Mouse (Mus musculus): ENCODE data around the gene Eif4e1b. TPM values are rescaled to one million over a fixed set of nuclear protein-coding genes. Genes with fewer than 3 reads are reported as not detected.
A peak's percentile ranks its signal among the peaks of the same experiment; 100 is the strongest.
"Not testable (repeated sequence)": the region's sequence is repeated elsewhere in the genome, so short reads cannot be mapped to it uniquely, and the experiment has no call there.

Eif4e1b gene
- total RNA-seq, 2 experiments from 2014 or later = not detected

DNA sequence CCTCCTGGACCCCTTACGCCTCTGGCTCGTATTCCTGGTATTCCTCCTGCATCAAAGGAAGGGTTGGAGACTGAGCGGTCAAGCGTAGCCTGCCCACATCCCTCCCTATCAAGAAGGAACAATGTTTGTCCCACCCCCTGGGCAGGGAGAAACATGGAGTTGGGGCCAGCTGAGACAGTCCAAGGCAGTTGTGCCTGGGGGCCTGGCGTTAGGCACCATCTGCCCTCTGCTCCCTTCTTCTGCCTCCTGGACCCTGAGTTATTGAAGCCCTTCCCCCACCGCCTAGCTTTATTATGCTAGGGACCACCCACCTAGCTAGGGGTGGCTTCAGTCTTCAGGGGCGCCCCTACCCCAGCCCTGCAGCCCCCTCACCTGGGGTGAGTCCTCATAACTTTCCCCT is 24.3 kb upstream of the Eif4e1b start:
- no peak for DNase-seq

DNA sequence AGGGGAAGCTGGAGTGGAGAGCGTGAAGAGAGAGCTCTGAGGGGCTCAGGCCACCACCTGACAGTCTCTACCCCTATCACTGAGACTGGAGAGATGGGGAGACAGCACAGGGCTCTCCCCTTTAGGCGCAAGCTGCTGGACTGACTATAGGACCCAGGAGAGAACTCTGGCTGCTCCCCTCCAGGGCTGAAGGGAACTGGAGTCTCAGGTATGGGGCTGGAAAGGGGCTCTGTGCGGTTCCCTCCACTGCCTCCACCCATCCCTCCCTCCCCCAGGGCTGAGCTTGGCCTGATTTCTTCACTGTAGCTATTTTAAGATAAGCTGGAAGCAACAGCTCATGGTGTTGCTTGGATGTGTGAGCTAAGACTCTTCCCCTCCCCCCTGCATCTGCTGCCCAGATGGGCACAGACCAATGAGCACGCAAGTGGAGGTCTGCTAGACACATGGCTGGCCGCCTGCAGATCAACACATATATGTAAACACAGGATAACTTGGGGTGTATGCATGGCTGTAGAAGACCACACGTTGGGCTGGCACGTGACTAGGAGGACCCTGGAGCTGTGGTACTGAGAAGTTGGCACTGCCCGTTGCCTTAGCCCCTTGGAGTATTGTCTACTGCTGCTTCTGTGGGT is 23.5 kb upstream of the Eif4e1b start:
- no peak for DNase-seq

DNA sequence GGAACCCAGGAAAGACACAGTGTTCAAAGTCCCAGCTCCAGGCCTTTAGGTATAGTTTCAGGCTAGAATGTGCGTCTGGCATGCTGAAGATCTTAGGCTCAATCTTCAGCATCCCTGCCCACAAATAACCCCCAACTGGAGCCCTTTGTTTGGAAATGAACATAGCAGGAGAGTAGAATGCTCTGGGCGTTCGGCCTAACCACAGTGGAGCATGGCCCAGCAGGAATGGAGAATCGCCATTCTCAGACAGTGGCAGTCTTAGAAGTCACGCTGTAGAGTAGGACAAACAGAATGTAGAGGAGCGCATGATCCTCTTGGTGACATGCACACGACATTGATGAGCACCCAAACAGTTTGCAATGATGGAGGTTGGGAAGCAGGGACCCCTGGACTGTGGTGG is 22.9 kb upstream of the Eif4e1b start:
- DNase-seq = no peak

DNA sequence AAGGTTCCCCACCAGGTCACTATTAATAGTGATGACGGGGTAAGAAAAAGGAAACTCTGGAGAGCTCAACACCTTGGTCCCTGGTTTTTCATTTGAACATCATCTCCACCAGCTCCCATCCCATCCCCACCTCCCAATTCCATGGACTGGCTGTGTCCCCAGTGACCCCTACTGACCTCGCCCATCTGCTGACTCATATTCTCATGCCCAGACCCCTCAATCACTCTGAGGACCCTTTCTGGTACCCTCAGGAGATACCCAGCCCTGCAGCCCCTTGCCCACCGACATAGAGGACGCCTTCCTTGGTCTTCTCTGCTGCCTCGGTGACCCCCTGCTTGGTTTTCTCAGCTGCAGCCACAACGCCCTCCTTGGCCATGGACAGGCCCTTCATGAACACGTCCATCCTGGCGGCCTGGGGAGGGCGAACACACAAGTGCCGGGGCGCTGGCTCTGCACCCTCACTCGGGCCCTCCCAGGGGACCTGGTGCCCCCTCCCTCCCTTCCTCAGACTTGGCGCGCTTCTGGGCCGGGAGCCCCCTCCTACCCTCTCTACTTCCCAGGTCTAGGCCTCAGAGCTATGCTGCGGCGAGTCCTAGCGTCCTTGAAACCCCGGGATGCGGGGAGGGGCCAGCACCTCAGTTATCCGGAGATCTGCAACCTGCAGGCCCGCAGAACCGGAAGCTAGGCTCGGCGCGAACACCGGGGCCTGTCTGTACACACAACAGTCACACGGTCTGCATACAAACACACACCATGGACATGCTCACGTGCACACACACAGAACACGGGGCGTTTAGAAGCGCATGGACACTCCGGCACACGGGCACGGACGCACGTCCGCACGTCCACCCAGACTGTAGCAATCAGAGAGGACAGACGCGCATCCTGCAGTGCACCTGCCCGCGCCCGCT is 18.3 kb upstream of the Eif4e1b start:
- no peak for DNase-seq

DNA sequence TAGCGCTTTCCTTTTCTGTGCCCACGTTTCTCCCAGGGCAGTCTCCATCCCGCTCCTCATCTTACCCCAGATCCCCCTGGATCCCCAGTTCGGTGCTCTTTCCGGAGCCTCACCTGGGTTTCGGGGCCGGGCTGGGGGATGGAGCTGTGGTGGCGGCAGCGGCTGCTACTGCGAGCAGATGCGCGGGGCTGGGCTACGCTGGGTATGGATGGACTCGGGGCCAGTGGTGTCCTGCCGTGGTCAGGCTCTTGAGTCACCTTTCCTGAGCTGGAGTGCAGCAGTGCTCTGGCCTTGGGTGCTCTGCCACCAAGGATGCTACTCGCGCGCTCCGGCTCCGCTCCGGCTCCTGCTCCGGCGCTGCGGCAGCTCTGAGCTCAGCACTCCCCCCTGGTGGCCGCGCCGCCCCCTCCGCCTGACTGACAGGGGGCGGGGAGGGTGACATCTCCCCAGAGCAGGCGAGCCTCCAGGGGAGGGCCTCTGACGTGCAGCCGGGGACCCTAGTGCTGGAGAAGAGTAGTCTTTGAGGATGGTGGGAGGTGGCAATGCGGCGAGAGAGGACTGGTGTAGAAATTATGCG is 17.5 kb upstream of the Eif4e1b start, which contains the start of gene Sncb:
Gene Sncb, minus strand, starts transcription at position 404 of the 577 bp plus-strand sequence.
- DNase-seq = peak; percentile 68

DNA sequence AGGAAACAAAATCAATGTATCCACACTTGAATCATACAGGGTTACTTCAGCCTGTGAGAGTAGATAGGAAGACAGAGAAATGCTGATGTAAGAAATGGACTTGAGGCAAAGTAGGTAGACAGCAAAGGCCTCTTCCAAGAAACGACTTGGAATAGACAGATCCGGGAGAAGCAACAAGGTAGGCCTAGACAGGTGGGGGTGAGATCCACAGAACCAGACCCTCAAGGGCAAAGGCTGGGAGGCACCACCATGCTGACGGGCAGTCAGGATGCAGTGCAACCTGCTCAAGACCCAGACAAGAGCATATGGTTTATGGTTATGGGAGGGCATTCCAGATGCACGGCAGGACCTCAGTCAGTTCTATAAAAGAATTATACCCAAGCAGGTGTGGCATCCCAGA is 16.8 kb upstream of the Eif4e1b start:
- DNase-seq = no peak

DNA sequence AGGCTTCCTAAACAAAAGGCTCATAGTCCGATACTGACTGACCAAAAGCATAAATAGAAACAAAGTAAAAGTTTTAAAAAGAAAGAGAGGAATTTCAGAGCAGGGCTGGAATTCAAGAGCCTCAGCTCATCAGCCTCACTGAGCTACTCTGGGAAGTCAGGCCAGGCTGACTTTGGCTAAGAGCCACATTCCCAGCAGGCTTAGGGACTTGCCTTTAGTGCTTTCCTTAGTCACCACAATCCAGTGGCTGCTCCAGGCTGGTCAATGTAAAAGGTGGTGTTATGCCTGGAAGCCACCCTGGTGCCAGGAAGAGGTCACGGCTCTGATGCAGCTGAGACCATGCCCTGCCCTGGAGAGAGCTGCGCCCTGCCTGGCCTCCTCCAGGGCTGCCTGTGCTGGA is 3.2 kb upstream of the Eif4e1b start:
- DNase-seq = peak; percentile 47

DNA sequence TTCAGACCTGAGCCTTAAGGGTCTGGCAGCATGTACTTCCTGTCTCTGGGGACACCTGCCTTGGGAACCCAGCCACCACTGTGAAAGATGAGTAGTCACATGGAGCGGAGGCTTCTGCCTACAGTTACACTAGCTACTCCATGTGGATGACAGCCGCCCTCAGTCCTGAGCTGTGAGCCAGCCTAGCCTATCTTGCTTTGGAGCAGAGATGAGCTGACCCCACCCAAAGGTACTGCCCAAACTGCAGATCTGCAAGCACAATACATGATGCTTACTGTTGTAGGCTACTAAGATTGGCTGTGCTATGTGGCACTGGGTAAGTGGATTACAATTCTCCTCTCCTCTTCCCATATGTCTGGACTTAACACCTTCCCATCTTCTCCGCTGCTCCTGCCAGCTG is 2.7 kb upstream of the Eif4e1b start:
- no peak for DNase-seq

DNA sequence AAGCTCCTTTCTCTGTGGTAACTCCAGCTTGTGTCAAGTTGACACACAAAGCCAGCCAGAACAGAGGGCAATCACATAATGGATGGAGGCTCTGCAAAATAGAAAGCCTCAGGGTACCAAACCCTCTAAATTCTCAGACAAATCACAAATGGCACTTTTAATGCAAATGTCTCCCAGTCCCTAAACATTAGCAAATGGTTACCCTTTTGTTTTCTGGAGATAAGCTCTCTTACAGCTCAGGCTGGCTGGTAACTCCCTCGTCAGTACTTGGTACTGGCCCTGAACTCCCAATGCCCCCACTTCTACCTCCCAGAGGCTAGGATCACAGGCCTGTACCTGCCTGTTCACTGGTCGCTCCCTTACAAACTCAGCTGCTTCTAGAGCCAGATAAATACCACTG is 563 bp upstream of the Eif4e1b start:
- no peak for DNase-seq

DNA sequence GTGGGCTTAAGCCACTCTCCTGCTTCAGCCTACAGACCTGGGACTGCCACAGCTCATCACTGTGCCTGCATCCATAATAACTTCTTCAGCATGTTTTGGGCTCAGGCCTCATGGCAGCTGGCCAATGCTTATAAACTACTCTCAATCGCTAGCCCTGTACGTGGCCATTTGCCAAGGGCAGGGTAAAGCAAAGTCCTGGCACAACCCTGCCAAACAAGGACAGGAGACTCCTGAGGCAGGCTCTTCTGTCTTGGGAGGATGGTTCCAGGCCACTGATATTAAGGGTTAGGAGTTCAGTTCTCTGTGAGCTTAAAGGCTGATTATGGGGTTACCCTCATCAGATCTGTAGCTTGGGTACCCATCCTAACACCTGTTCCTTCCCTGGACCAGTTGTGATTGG is 3.8 kb downstream of the Eif4e1b start:
- DNase-seq = not testable (repeated sequence)

DNA sequence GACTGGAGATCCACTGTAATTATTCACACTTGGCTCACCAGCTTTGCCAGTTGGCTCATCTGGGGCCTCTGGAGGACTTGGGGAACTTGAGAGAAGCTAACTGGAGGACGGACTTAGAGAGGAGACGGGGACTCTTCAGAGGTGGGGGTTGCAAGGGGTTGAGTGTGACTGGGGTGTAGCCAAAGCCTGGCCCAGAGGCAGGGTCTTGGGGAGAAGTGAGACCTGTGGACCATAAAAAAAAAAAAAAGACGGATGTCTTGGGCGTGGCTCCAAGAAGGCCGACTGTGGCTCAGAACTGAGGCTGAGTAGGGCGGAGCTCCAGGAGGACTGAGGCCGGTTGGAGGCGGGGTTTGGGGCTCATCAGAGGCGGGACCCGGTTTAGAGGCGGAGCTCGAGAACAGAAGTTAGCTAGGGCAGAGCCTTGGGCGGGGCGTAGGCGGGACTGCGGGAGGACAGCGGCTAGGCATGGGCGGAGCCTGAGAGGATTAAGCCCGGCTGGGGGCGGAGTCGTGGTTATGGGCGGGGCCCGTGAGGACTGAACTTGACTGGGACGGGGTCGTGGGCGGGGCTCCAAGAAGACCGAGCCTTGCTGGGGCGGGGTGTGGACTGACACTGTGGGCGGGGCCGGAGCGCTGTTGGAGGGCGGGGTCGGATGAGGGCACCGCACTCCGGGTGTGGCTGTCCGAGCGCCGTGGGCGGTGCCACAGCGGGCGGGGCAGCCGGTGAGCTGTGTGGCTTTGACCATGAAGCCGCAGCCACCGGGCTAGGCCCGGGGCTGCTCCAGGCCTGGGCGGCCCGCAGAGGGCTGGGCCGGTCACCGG is 5.2 kb downstream of the Eif4e1b start, which contains the start of gene Tspan17:
Gene Tspan17, plus strand, starts transcription at position 638 of the 821 bp plus-strand sequence.
- DNase-seq = peak; percentile 95

DNA sequence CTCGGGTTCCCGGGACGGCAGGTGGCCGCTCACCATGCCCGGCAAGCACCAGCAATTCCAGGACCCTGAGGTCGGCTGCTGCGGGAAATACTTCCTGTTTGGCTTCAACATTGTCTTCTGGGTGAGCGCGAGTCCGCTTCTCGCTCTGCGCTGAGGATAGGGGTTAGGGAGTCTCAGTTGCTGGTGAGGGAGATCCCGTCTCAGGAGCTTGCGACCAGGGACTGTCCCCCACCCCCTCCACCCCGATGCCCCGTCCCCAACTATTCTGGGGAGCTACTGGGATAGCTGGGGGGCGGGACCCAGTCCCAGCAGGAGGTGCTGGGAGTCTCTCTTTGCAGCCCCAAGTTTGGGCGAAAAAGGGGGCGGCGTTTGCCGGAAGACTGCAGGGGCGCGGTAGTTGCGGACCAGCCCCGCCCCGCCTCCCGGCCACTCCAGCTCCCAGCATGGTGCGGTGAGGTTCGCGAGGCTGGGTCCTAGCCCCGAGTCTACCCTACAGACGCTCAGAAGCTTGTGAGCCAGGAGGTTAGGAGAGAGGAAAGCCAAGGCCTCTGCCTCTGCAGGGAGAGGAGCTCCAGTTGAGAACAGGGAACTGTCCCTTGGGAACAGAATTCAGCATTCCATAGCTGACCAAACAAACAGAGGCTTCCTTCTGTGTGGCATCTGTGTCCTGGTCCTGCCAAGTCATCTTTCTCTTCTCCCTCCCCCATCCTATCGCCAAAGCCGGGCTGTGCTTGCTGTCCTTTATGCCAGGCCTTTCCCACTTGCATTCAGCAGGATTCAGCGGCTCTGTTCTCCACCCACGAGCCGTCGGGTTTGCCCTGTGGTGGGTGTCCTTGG is 6.0 kb downstream of the Eif4e1b start:
- peak; percentile 47 for DNase-seq

DNA sequence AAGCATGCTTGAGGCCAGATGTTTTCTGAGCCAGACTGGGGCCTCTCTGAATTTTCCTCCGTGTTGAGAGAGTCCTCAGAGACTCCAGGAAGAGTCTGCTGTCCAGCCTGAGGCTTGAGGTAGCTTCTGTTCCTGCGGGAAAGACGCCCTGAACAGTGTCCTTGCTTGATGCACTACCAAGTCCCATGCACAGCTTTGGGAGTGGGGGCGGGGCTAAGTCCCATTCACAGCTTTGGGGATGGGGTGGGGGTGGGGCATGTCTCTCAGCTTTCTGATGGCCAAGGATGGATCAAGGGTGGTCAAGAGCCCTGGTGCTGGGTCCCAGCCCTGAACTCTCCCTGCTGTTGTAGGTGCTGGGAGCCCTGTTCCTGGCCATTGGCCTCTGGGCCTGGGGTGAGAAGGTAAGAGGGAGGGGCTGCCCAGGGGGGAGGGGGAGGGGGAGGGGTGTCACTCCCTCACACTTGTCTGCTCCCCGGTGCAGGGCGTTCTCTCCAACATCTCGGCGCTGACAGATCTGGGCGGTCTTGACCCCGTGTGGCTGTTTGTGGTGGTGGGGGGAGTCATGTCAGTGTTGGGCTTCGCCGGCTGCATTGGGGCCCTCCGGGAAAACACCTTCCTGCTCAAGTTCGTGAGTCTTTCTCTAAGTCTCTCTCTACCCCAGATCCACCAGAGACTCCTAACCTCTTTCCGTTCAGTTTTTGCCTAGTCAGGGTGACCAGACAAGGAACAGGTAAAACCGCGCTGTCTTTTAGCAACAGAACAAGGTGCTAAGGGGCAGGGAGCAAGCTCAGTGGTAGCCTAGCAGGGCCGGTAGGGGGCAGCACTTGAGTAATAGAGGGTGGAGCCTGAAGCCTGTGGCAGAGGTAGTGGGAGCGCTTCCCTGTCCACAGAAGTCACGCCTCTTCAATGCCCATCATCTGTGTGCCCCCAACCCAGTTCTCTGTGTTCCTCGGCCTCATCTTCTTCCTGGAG is 8.7 kb downstream of the Eif4e1b start:
- DNase-seq = peak; percentile 32

DNA sequence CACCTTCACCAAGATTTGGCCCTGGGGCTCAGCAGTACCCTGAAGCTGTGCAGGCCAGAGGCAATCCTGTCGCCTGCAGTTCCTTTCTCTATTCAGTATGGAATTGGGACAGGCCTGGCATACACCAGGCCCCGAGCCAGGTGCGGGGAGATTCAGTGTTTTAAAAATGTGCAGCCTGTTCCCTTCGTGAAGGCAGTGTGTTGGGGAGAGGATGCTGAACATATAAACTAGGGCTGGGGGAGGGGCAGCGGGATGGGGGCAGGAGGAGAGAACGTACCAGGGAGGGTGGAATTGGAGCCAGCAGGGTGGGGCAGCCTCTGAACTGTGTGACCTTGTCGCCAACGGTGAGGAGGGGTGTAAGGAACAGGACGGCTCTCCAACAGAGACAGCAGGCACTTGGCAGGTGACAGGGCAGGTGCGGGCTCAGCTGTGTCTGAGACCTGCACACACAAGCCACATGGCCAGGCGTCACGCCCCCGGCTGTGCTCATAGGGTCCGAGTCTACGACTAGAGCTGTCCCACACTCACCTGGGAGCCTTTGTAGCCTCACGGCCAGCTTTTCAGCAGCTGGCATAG is 10.3 kb downstream of the Eif4e1b start:
- DNase-seq = no peak

DNA sequence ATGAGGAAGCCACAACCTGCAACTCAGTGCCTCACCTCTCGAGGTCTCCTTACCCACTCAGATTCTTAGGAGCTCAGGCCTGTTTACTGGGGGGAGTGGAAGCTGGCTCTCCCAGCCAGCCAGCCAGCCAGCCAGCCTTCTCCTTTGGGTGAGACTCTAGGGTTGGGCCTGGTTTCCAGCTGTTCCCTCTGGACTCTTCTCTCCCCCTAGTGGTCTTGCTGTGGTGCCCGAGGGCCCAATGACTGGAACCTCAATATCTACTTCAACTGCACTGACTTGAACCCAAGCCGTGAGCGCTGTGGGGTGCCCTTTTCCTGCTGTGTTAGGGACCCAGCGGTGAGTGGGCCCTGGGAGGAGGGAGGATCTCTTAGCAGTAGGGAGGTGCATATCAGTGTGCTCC is 11.0 kb downstream of the Eif4e1b start:
- DNase-seq = no peak

DNA sequence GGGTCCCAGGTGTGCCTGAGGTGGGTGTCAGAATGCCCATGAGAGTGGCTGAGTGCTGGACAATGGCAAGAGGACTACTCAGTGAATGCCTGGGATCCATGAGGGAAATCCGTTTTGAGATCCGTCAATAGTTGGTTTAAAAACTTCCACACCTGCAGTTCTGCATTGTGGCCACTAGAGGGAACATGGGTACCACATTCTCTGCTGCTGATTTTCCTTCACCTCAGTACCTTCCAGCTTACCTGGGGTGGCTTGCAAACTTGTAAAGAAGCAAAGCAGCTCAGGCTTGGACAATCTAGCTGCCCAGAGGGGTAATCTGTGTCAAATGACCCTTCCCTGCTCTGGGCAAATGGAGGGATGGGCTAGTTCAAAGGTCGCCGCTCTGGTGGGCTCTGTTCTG is 13.6 kb downstream of the Eif4e1b start:
- DNase-seq = peak; percentile 41

DNA sequence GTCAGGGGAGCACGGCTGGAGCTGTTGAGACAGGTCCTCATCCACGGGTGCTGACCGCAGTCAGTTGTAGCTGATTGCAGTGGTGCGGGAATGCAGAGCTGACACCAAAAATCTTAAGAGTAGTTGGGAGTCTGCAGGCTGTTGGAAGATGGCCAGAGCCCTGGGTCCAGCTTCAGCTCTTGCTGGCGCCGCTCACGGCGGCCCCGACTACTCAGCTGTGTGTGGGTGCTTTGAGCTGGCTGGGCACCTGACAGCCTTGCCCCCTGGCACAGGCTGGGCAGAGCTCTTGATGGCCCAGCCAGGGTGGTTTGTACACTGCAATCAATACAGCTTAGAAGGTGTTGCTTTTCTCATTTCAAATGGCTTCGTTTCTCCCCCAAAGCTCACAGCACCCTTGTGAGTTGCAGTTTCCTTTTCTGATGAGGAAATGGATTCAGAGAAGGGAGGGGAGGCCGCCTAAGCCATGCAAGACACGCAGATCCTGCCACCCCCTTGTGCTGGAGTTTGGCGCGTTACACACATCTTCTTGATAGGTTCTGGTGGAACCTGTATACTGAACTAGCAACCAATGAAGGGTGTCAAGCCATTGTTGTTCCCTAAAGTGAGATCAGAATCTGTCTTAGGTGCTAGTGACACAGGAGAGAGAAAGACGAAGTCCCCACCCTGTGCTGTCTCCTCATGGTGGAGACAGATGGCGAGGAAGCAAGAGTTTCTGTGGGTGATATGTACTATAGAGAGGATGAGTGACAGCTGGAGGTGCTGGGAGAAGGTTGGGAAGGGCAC is 14.3 kb downstream of the Eif4e1b start:
- DNase-seq = no peak

DNA sequence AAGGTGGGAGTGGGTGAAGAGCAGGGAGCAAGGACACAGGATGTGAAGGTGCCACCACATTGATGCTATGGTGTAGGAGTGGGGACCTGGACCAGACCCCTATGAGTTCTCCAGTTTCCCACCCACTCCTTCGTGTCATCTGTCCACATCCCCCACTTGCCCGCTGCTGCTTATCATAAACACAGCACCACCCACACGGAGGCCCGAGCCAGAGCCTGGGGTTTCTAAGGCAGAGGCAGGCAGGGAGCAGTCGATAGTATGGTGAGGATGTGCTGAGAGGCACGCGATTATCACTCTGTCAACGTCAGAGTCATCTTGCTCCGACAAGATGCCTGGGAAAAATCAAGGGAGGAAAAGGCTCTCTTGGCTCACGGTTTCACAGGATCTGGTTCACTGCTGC is 14.9 kb downstream of the Eif4e1b start:
- DNase-seq = no peak

DNA sequence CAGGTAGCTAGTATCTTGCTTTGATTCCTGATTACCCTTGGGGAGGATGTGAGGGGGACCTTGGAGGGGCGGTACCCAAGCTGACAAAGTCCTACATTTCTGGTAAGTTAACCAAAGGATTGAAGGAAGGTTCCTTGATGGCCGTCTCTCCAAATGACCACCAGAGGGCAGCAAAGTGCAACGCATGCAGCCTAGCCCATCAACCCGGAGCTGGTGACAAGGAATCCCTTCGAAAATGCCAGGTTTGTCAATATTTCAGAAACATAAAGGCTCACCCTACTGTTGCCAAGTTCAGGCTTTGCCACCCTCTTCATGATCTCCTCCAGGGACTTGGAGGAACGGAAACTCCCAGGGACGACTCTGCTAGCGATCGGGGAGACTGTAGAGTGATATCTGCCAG is 15.9 kb downstream of the Eif4e1b start:
- DNase-seq = peak; percentile 78

All from heart, postnatal 4 days (tissue).